Mouse (Mus musculus): ENCODE results near the gene Mthfd1l. TPM values are rescaled to one million over a fixed set of nuclear protein-coding genes. Genes with fewer than 3 reads are reported as not detected.

Mthfd1l gene
- polyA plus RNA-seq, 1 experiment, result 1.6 TPM

DNA sequence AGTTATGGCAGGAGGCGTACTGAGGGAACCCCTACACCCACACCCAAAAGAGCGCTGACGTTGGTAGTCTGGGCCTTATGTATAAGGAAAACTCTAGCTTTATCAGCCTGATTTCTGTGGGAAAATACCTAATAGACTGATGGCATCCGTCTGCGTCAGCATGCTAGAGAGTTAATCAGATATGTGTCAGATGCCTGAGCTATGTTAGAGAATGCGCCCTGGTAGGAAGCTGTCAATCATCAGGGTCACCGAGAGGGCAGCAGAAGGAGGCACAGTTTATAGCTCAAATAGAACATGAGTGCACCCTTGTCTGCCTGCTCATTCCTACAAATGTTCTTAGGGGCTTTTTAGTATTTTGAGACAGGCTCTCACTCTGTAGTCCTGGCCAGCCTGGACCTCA is 159.8 kb downstream of the Mthfd1l start:
- H3K4me1 ChIP-seq (ENCODE audit: control insufficient read depth, insufficient read depth, low read length), result no peaks in the 10 kb centered on the region
- no peak overlapping the region for H3K27ac ChIP-seq (ENCODE audit: control insufficient read depth, insufficient read depth, low read depth, low read length)
- H3K4me3 ChIP-seq (ENCODE audit: control insufficient read depth, low read depth, low read length), result no peak overlapping the region
- no peaks in the 10 kb centered on the region for H3K36me3 ChIP-seq (ENCODE audit: control insufficient read depth, insufficient read depth, low read length)
- no peak for TF ChIP-seq CTCF (IDR thresholded peaks at IDR 0.05; ENCODE audit: control insufficient read depth, insufficient read depth, insufficient replicate concordance, low read depth, low read length)
- no peak for TF ChIP-seq POLR2A (IDR thresholded peaks at IDR 0.05; ENCODE audit: control insufficient read depth, low read depth, low read length)
- H3K27me3 ChIP-seq (ENCODE audit: control insufficient read depth, insufficient read depth, low read length), result no peaks in the 10 kb centered on the region

DNA sequence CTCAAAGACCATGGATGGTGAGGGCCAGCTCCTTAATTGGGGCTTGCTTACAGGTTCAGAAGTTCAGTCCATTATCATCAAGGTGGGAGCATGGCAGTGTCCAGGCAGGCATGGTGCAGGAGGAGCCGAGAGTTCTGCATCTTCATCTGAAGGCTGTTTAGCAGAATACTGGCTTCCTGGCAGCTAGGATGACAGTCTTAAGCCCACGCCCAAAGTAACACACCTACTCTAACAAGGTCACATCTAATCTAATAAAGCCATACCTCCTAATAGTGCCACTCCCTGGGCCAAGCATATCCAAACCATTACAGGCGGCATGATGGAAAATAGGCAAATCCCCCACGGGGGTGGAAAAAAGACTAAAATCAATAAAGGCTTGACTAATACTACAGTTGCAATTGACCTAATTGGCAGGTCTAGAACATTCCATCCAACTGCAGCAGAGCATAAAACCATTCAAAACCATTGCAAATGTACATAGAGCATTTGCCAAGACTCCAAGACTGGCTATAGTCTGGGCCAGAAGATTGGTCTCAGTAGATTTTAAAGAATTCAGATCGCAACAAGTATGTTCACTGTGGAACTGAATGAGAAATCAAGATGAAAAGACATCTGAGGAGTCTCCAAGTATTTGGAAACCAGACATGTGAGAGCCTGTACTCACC is 162.3 kb downstream of the Mthfd1l start:
- H3K36me3 ChIP-seq (ENCODE audit: control insufficient read depth, insufficient read depth, low read length), result no peaks in the 10 kb centered on the region
- no peak overlapping the region for H3K27ac ChIP-seq (ENCODE audit: control insufficient read depth, insufficient read depth, low read depth, low read length)
- no peak for TF ChIP-seq CTCF (IDR thresholded peaks at IDR 0.05; ENCODE audit: control insufficient read depth, insufficient read depth, insufficient replicate concordance, low read depth, low read length)
- H3K4me1 ChIP-seq (ENCODE audit: control insufficient read depth, insufficient read depth, low read length), result no peaks in the 10 kb centered on the region
- H3K4me3 ChIP-seq (ENCODE audit: control insufficient read depth, low read depth, low read length), result no peak overlapping the region
- H3K27me3 ChIP-seq (ENCODE audit: control insufficient read depth, insufficient read depth, low read length), result no peaks in the 10 kb centered on the region

DNA sequence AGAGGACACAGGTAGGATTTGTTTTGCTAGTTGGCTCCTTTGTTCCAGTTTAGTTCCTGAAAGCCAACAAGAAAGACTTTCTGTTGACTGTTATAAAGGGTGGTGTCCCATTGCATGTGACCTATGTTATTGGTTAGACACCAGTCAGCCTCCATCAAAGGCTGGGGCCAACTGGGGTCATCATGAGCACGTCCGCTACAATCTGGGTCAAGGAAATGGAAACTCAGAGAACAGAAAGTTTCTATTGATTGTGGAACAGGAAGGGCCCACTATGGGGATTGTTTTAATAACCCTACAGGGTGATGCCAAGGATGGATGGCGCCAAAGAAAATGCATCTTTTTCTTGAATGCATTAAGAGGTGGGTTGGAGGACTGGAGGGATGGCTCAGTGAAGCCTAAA is 166.6 kb downstream of the Mthfd1l start:
- Histone ChIP-seq H3K36me3 (ENCODE audit: control insufficient read depth, insufficient read depth, low read length) (no peaks in the 10 kb centered on the region), H3K4me3 (ENCODE audit: control insufficient read depth, low read depth, low read length) (no peak overlapping the region), H3K27me3 (ENCODE audit: control insufficient read depth, insufficient read depth, low read length) (no peaks in the 10 kb centered on the region), H3K27ac (ENCODE audit: control insufficient read depth, insufficient read depth, low read depth, low read length) (no peak overlapping the region), H3K4me1 (ENCODE audit: control insufficient read depth, insufficient read depth, low read length) (no peaks in the 10 kb centered on the region)
- TF ChIP-seq POLR2A (IDR thresholded peaks at IDR 0.05; ENCODE audit: control insufficient read depth, low read depth, low read length) (no peak), CTCF (IDR thresholded peaks at IDR 0.05; ENCODE audit: control insufficient read depth, insufficient read depth, insufficient replicate concordance, low read depth, low read length) (no peak)

GRCm38 (mm10) chr10:4141689-4142088 is 168.8 kb downstream of the Mthfd1l start:
- Histone ChIP-seq H3K4me3 (ENCODE audit: control insufficient read depth, low read depth, low read length) (no peak overlapping the region), H3K36me3 (ENCODE audit: control insufficient read depth, insufficient read depth, low read length) (no peaks in the 10 kb centered on the region), H3K4me1 (ENCODE audit: control insufficient read depth, insufficient read depth, low read length) (no peaks in the 10 kb centered on the region), H3K27me3 (ENCODE audit: control insufficient read depth, insufficient read depth, low read length) (no peaks in the 10 kb centered on the region), H3K27ac (ENCODE audit: control insufficient read depth, insufficient read depth, low read depth, low read length) (no peak overlapping the region)
- TF ChIP-seq POLR2A (IDR thresholded peaks at IDR 0.05; ENCODE audit: control insufficient read depth, low read depth, low read length), result no peak
- no peak for TF ChIP-seq CTCF (IDR thresholded peaks at IDR 0.05; ENCODE audit: control insufficient read depth, insufficient read depth, insufficient replicate concordance, low read depth, low read length)

DNA sequence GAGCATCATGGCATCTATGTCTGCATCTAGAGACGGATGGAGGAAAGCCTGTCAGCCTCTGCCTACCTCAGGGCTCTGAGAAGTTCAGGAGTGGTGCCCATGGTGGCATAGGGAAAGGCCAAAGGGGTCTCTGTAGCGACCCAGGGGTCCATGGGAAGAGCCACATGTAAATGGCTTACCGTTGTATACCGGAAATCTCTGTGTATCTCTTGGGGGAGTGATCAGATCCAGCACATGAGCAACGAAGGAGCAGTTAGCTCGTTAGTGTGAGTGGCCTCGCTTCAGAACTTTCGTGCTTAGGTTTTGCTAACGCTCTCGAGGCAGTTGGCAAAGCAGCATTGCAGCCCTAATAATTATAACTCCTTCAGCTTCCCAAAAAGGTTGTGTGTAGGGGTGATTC is 169.9 kb downstream of the Mthfd1l start:
- Histone ChIP-seq H3K4me3 (ENCODE audit: control insufficient read depth, low read depth, low read length) (no peak overlapping the region), H3K36me3 (ENCODE audit: control insufficient read depth, insufficient read depth, low read length) (no peaks in the 10 kb centered on the region), H3K4me1 (ENCODE audit: control insufficient read depth, insufficient read depth, low read length) (no peaks in the 10 kb centered on the region), H3K27me3 (ENCODE audit: control insufficient read depth, insufficient read depth, low read length) (no peaks in the 10 kb centered on the region), H3K27ac (ENCODE audit: control insufficient read depth, insufficient read depth, low read depth, low read length) (no peak overlapping the region)
- TF ChIP-seq CTCF (IDR thresholded peaks at IDR 0.05; ENCODE audit: control insufficient read depth, insufficient read depth, insufficient replicate concordance, low read depth, low read length), result no peak
- TF ChIP-seq POLR2A (IDR thresholded peaks at IDR 0.05; ENCODE audit: control insufficient read depth, low read depth, low read length), result no peak

DNA sequence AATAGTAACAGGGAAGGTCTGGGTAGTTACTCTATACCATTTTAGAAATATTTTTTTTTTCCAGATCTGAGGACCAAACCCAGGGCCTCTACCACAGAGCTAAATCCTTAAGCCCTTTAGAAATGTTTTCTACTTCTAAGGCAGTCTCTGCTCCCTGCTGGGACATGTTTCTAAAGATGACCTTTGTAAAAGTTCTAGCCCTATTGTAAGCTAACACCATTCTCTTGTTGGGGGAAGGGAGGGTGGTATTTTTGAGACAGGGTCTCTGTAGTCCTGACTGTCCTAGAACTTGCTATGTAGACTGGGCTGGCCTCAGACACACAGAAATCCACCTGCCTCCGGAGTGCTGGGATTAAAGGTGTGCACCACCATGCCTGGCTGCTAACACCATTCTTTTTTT is 170.5 kb downstream of the Mthfd1l start:
- Histone ChIP-seq H3K4me1 (ENCODE audit: control insufficient read depth, insufficient read depth, low read length) (no peaks in the 10 kb centered on the region), H3K4me3 (ENCODE audit: control insufficient read depth, low read depth, low read length) (no peak overlapping the region), H3K27ac (ENCODE audit: control insufficient read depth, insufficient read depth, low read depth, low read length) (no peak overlapping the region), H3K27me3 (ENCODE audit: control insufficient read depth, insufficient read depth, low read length) (no peaks in the 10 kb centered on the region), H3K36me3 (ENCODE audit: control insufficient read depth, insufficient read depth, low read length) (no peaks in the 10 kb centered on the region)
- TF ChIP-seq CTCF (IDR thresholded peaks at IDR 0.05; ENCODE audit: control insufficient read depth, insufficient read depth, insufficient replicate concordance, low read depth, low read length) (no peak), POLR2A (IDR thresholded peaks at IDR 0.05; ENCODE audit: control insufficient read depth, low read depth, low read length) (no peak)

- no peaks in the 10 kb centered on the region for H3K27me3 ChIP-seq (ENCODE audit: control insufficient read depth, insufficient read depth, low read length)
- H3K4me1 ChIP-seq (ENCODE audit: control insufficient read depth, insufficient read depth, low read length), result no peaks in the 10 kb centered on the region
- H3K4me3 ChIP-seq (ENCODE audit: control insufficient read depth, low read depth, low read length), result no peak overlapping the region
- H3K27ac ChIP-seq (ENCODE audit: control insufficient read depth, insufficient read depth, low read depth, low read length), result no peak overlapping the region; the same call in 1 of the 2 replicates
- TF ChIP-seq POLR2A (IDR thresholded peaks at IDR 0.05; ENCODE audit: control insufficient read depth, low read depth, low read length), result no peak
- no peak for TF ChIP-seq CTCF (IDR thresholded peaks at IDR 0.05; ENCODE audit: control insufficient read depth, insufficient read depth, insufficient replicate concordance, low read depth, low read length)
- no peaks in the 10 kb centered on the region for H3K36me3 ChIP-seq (ENCODE audit: control insufficient read depth, insufficient read depth, low read length)
Observed at GRCm38 (mm10) chr10:4145080-4145807, 172.3 kb downstream of the Mthfd1l start.
